Mouse (Mus musculus) E14TG2a.4 (cell line): ENCODE measurements at regions not wholly inside any gene's neighbourhood (a gene's known extent, or its start where the extent isn't known, plus 50 kb on each side); places are given as distances from the start of the nearest gene placed in this dataset.

Source experiments
- CTCF ChIP-seq: conservative IDR thresholded peaks from 2 replicates; pipeline ENCODE4 v1.5.1; 2014; ENCODE audit warnings: low read length
- POU5F1 ChIP-seq: IDR thresholded peaks from 2 replicates; pipeline ENCODE4 v1.6.1; 2014; ENCODE audit warnings: low read length, borderline replicate concordance

DNA sequence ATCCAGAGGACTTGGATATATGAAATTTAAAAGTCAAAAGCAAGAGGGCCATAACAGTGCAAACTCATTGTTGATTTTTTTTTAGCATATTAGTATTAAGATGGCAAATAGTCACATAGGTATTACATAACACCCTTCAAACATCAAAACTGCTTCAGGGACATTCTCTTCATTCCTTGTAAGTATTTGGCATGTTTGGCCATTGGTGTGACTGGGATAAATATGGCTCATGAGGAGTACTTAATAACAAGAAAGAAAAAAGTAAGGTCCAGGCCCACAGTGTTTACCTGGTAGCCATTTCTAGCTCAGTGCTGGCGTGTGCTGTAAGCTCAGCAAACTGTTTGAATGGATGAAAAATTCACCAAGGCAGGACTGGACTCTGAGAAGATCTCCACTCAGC, 67.4 kb upstream of the Abca1 start:
- no peak for TF ChIP-seq CTCF
- TF ChIP-seq POU5F1, result no peak
